Comparison of ENCODE assay signal across 8 mouse cellular contexts in genomic region chr2:32963981-32964380, GRCm38 (mm10). TPM values are rescaled to one million over a fixed set of nuclear protein-coding genes. Genes with fewer than 3 reads are reported as not detected.
A peak's percentile ranks its signal among the peaks of the same experiment; 100 is the strongest.
DNase-seq lines count a peak whose midpoint lies in the region; ATAC-seq lines count a peak whose summit lies in the region.
"Had no signal": no experiment of that assay in that cellular context is flagged by ENCODE, and none has a peak within 500 bp of the region (broad histone marks: within the 10 kb centered on the region; RNA-seq: fewer than 3 reads in every experiment).

No protein-coding gene starts in this region.

- peak overlapping the region; percentile 81; the same call in 1 of the 2 replicates for H3K9ac ChIP-seq in kidney, embryonic 14.5 days (ENCODE audit: low read depth, low read length)
- H3K9ac ChIP-seq in embryonic facial prominence, embryonic 11.5 days (replicated peaks; ENCODE audit: low read length): no peak overlapping the region
- H3K9ac ChIP-seq in liver, embryonic 16.5 days (ENCODE audit: low read depth, low read length): no peak overlapping the region

- peaks cover 24% of the 10 kb centered on the region for H3K36me3 ChIP-seq in kidney, embryonic 14.5 days (ENCODE audit: control insufficient read depth, insufficient read depth, low read length)
- H3K36me3 ChIP-seq in embryonic facial prominence, embryonic 11.5 days (replicated peaks; ENCODE audit: control insufficient read depth, insufficient read depth, low read depth, low read length): peaks cover 10% of the 10 kb centered on the region
- H3K36me3 ChIP-seq in liver, embryonic 16.5 days (ENCODE audit: control insufficient read depth, insufficient read depth): peaks cover 11% of the 10 kb centered on the region

- peak overlapping the region; percentile 57 for H3K4me2 ChIP-seq in kidney, embryonic 14.5 days (replicated peaks; ENCODE audit: low read depth, low read length)
- no peak overlapping the region; the same call in 1 of the 2 replicates for H3K4me2 ChIP-seq in embryonic facial prominence, embryonic 11.5 days (ENCODE audit: low read depth, low read length)
- H3K4me2 ChIP-seq in liver, embryonic 16.5 days (ENCODE audit: low read depth, low read length): peak overlapping the region; percentile 90

- H3K27ac ChIP-seq in kidney, embryonic 14.5 days (ENCODE audit: low read depth, low read length): no peak overlapping the region
- no peak overlapping the region for H3K27ac ChIP-seq in embryonic facial prominence, embryonic 11.5 days (replicated peaks; ENCODE audit: low read depth, low read length)
- no peak overlapping the region for H3K27ac ChIP-seq in liver, embryonic 16.5 days (ENCODE audit: low read length)

- no peak for DNase-seq in kidney, postnatal 36 days
- DNase-seq in ES-CJ7 (ENCODE audit: low read depth, low spot score): peak; percentile 62
- no peak for DNase-seq in embryonic facial prominence, embryonic 11.5 days (ENCODE audit: low spot score)
- DNase-seq in layer of hippocampus, postnatal 14 days (ENCODE audit: low spot score in 2 of 2): no peak
- DNase-seq in urinary bladder, adult 18-20 months (ENCODE audit: low spot score in 2 of 2): no peak
- DNase-seq: adrenal gland, postnatal 10 days had no signal

- H3K27me3 ChIP-seq in kidney, embryonic 14.5 days (ENCODE audit: control insufficient read depth, insufficient read depth, low read length): no peaks in the 10 kb centered on the region
- H3K27me3 ChIP-seq in embryonic facial prominence, embryonic 11.5 days (ENCODE audit: control insufficient read depth, insufficient read depth, low read length): no peaks in the 10 kb centered on the region
- H3K27me3 ChIP-seq in liver, embryonic 16.5 days (ENCODE audit: control insufficient read depth, insufficient read depth, low read depth, low read length): no peaks in the 10 kb centered on the region

- no peaks in the 10 kb centered on the region for H3K9me3 ChIP-seq in kidney, embryonic 14.5 days (ENCODE audit: control insufficient read depth, low read length)
- no peaks in the 10 kb centered on the region for H3K9me3 ChIP-seq in embryonic facial prominence, embryonic 11.5 days (replicated peaks; ENCODE audit: control insufficient read depth, low read length)
- no peaks in the 10 kb centered on the region for H3K9me3 ChIP-seq in liver, embryonic 16.5 days (replicated peaks; ENCODE audit: control insufficient read depth, low read length)

- H3K4me1 ChIP-seq in kidney, embryonic 14.5 days (ENCODE audit: control insufficient read depth, insufficient read depth, low read length): peaks cover 27% of the 10 kb centered on the region
- peaks cover 7% of the 10 kb centered on the region for H3K4me1 ChIP-seq in embryonic facial prominence, embryonic 11.5 days (ENCODE audit: control insufficient read depth, insufficient read depth, low read length)
- peaks cover 39% of the 10 kb centered on the region for H3K4me1 ChIP-seq in liver, embryonic 16.5 days (ENCODE audit: control insufficient read depth, low read depth, low read length)

- peak overlapping the region; percentile 97 for H3K4me3 ChIP-seq in kidney, embryonic 14.5 days (ENCODE audit: low read length)
- H3K4me3 ChIP-seq in embryonic facial prominence, embryonic 11.5 days (ENCODE audit: low read depth, low read length): 0 out of 2 replicates have a peak overlapping the region, but pooled peaks have one; percentile 92
- H3K4me3 ChIP-seq in liver, embryonic 16.5 days (ENCODE audit: low read depth, low read length): peak overlapping the region; percentile 73; the same call in 1 of the 2 replicates

- ATAC-seq in kidney, embryonic 14.5 days (ENCODE audit: low FRiP score, low TSS enrichment): no peak
- no peak for ATAC-seq in embryonic facial prominence, embryonic 11.5 days (replicated peaks; ENCODE audit: insufficient number of reproducible peaks, low FRiP score, low TSS enrichment, low read depth)
- ATAC-seq in liver, embryonic 16.5 days (ENCODE audit: low read depth): no peak

- WGBS in kidney, embryonic 14.5 days: 72% methylated on average over 1 of the region's 1 CpGs
- WGBS in embryonic facial prominence, embryonic 11.5 days: 76% methylated on average over 1 of the region's 1 CpGs
- WGBS in liver, embryonic 16.5 days (ENCODE audit: insufficient replicate concordance): 29% methylated on average over 1 of the region's 1 CpGs

RNA-seq across cellular contexts. Expression of gene Lrsam1, which starts 2.6 kb away (rescaled TPM):
- polyA plus RNA-seq in kidney, embryonic 14.5 days (2014; fragmentation: Nextera tagmentation; extraction: Ambion mirVana): 5.8 and 8.8 TPM in 2 replicates
- polyA plus RNA-seq in embryonic facial prominence, embryonic 11.5 days (2014; fragmentation: Nextera tagmentation; extraction: Ambion mirVana): 5.2 and 6.5 TPM in 2 replicates
- 1.9 and 2.2 TPM in 2 replicates for polyA plus RNA-seq in liver, embryonic 16.5 days (2015; fragmentation: Nextera tagmentation; extraction: Ambion mirVana)
- 10 to 100 TPM; 33.9 to 38.2 TPM for total RNA-seq in layer of hippocampus, postnatal 14 days (2021)

RNA-seq across cellular contexts. Expression of gene Rpl12, which starts 2.6 kb away (rescaled TPM):
- polyA plus RNA-seq in kidney, embryonic 14.5 days (2014; fragmentation: Nextera tagmentation; extraction: Ambion mirVana): 249 and 308 TPM in 2 replicates
- 162 and 191 TPM in 2 replicates for polyA plus RNA-seq in embryonic facial prominence, embryonic 11.5 days (2014; fragmentation: Nextera tagmentation; extraction: Ambion mirVana)
- polyA plus RNA-seq in liver, embryonic 16.5 days (2015; fragmentation: Nextera tagmentation; extraction: Ambion mirVana): 74.4 and 77.2 TPM in 2 replicates
- 100 to 1,000 TPM; 120 to 122 TPM for total RNA-seq in layer of hippocampus, postnatal 14 days (2021)

RNA-seq across cellular contexts. Expression of gene Slc2a8, which starts 17.9 kb away (rescaled TPM):
- polyA plus RNA-seq in kidney, embryonic 14.5 days (2014; fragmentation: Nextera tagmentation; extraction: Ambion mirVana): 19.0 and 21.1 TPM in 2 replicates
- polyA plus RNA-seq in embryonic facial prominence, embryonic 11.5 days (2014; fragmentation: Nextera tagmentation; extraction: Ambion mirVana): 10.1 and 10.8 TPM in 2 replicates
- polyA plus RNA-seq in liver, embryonic 16.5 days (2015; fragmentation: Nextera tagmentation; extraction: Ambion mirVana): 7.8 and 8.8 TPM in 2 replicates
- 10 to 100 TPM; 24.0 to 25.4 TPM for total RNA-seq in layer of hippocampus, postnatal 14 days (2021)
